Comparison of ENCODE assay signal across 26 mouse cellular contexts in the genomic region with DNA sequence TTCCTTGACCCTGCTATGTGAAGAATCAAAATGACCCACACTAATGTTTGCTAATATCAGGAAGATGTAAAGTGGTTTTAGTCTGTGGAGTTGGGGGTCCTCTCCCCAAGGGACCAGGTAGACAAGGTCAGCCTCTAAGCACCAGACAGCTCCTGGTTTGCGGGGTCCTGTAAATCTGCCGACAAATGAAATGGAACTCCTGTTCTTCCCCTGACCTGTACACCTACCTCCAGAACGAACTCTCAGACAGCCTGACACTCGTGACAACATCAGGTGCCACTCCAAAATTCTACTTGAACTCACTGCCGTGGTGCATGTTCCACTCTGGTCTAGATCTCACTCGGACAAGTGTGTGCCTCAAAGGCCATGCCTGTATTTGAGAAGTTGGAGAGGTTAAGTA.
"Had no signal": no experiment of that assay in that cellular context is flagged by ENCODE, and none has a peak within 500 bp of the region (broad histone marks: within the 10 kb centered on the region; RNA-seq: fewer than 3 reads in every experiment).

No protein-coding gene starts in this region.

- H3K27me3 ChIP-seq: embryonic facial prominence, embryonic 12.5 days; embryonic facial prominence, embryonic 13.5 days; embryonic facial prominence, embryonic 15.5 days had no signal

- H3K36me3 ChIP-seq: embryonic facial prominence, embryonic 10.5 days; embryonic facial prominence, embryonic 12.5 days; embryonic facial prominence, embryonic 13.5 days; embryonic facial prominence, embryonic 15.5 days; forebrain, embryonic 10.5 days; forebrain, embryonic 12.5 days; forebrain, embryonic 15.5 days had no signal

- H3K9ac ChIP-seq: embryonic facial prominence, embryonic 12.5 days; embryonic facial prominence, embryonic 13.5 days; embryonic facial prominence, embryonic 15.5 days; forebrain, embryonic 12.5 days; forebrain, embryonic 13.5 days; forebrain, embryonic 15.5 days; forebrain, postnatal 0 days had no signal

- ATAC-seq: forebrain, embryonic 15.5 days; forebrain, embryonic 16.5 days; forebrain, postnatal 0 days had no signal

- H3K4me2 ChIP-seq: embryonic facial prominence, embryonic 12.5 days; embryonic facial prominence, embryonic 13.5 days; embryonic facial prominence, embryonic 15.5 days; forebrain, embryonic 12.5 days; forebrain, embryonic 13.5 days; forebrain, embryonic 15.5 days had no signal

- H3K9me3 ChIP-seq: embryonic facial prominence, embryonic 10.5 days; embryonic facial prominence, embryonic 12.5 days; embryonic facial prominence, embryonic 13.5 days; embryonic facial prominence, embryonic 15.5 days; forebrain, embryonic 10.5 days; forebrain, embryonic 12.5 days; forebrain, embryonic 13.5 days; forebrain, embryonic 15.5 days had no signal

- DNase-seq: cerebellum, adult 18-20 months; cerebellum, adult 8-10 months; cerebellum, adult 9-10 months; cerebellum, adult 9-11 months; cerebellum, postnatal 10 days; cerebellum, postnatal 14 days; cerebellum, postnatal 25 days; cerebellum, postnatal 36 days; embryo, embryonic 11 days; forebrain, postnatal 0 days; gastrocnemius, adult 2 months; gastrocnemius, postnatal 10 days; gastrocnemius, postnatal 14 days; gastrocnemius, postnatal 25 days; gastrocnemius, postnatal 36 days; heart, adult 2 months had no signal

- H3K4me3 ChIP-seq: embryonic facial prominence, embryonic 10.5 days; embryonic facial prominence, embryonic 12.5 days; embryonic facial prominence, embryonic 13.5 days; embryonic facial prominence, embryonic 15.5 days; erythroblast, embryonic 14.5 days; forebrain, embryonic 10.5 days; forebrain, embryonic 12.5 days; forebrain, embryonic 13.5 days; forebrain, embryonic 15.5 days; gastrocnemius, adult 2 months; heart, adult 2 months had no signal

- H3K27ac ChIP-seq: embryonic facial prominence, embryonic 10.5 days; embryonic facial prominence, embryonic 12.5 days; embryonic facial prominence, embryonic 13.5 days; embryonic facial prominence, embryonic 15.5 days; forebrain, embryonic 10.5 days; forebrain, embryonic 12.5 days; forebrain, embryonic 13.5 days; forebrain, embryonic 15.5 days; gastrocnemius, adult 2 months; heart, adult 2 months had no signal

- H3K4me1 ChIP-seq: forebrain, embryonic 15.5 days had no signal
